Mouse (Mus musculus) heart, adult 10 weeks (tissue): Measurements from ENCODE around the gene Nrbf2. TPM values are rescaled to one million over a fixed set of nuclear protein-coding genes. Genes with fewer than 3 reads are reported as not detected.

Experiments used
- polyA plus RNA-seq: library from polyadenylated mRNA; stranded (reverse); fragments of 350-450 nt; fragmentation: Illumina TruSeq; extraction: RNeasy Lipid Tissue Mini Kit (QIAGEN cat#74804); gene quantifications from one replicate; pipeline ENCODE4 v1.2.3, GENCODE M21; 2014; ENCODE audit warnings: low read depth, low replicate concordance

The Nrbf2 gene
- polyA plus RNA-seq: 15.3 TPM

DNA sequence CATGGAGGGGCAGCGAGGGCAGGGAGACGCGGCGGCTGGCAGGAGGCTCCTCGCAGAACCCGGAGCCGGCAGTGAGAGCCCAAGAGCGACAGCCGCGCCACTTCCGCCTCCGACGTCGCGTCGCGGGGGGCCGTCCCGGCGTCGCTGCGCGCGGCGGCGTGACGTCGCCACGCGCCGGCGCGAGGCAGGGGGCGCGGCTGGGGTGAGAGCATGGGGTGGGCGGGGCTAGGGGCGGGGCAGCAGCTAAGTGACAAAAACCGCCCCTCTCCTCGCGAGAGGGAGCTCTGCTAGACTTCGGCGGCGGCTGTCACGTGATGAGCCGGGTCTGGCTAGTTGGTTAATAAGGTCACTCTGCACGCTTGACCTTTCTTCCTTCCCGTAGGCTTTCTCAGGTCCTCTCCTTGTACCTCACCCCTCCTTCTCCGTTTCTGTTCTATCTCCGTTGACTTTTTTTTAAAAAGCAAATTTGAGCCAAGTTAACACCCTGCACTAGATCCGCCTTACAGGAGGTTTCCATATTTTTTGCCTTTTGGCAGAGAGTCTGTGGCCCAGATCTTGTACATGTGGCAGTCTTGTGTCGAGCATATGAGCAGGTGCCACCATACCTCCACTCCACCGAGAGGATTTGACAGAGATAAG is at the start of gene Nrbf2:
TSS of gene Nrbf2 (minus strand) at position 130 of the 639 bp plus-strand sequence.

Other genes with a start within 250 kb of the Nrbf2 start
- gene Jmjd1c, start 189.2 kb downstream of the Nrbf2 start, polyA plus RNA-seq: 27.9 TPM
- gene Reep3, start 188.4 kb downstream of the Nrbf2 start, polyA plus RNA-seq: 20.3 TPM